Mouse (Mus musculus): ENCODE measurements around the gene Arhgap10.

The Arhgap10 gene

GRCm38 (mm10) chr8:77490095-77490781 is 27.5 kb downstream of the Arhgap10 start:
- in situ Hi-C loops (cut with MboI; ENCODE audit: unreplicated experiment in 2 of 2) = no loop called here

GRCm38 (mm10) chr8:77489235-77489634 is 28.5 kb downstream of the Arhgap10 start:
- in situ Hi-C loops (cut with MboI; ENCODE audit: unreplicated experiment in 2 of 2) = no loop called here

- in situ Hi-C loops (cut with MboI; ENCODE audit: unreplicated experiment in 2 of 2) = no loop called here
Observed at GRCm38 (mm10) chr8:77488215-77488606, 29.5 kb downstream of the Arhgap10 start.

- in situ Hi-C loops (cut with MboI; ENCODE audit: unreplicated experiment in 2 of 2) = no loop called here
Observed at GRCm38 (mm10) chr8:77487590-77488214, 30.1 kb downstream of the Arhgap10 start.

- in situ Hi-C loops (cut with MboI; ENCODE audit: unreplicated experiment in 2 of 2) = no loop called here
Observed at GRCm38 (mm10) chr8:77486749-77487148, 31.0 kb downstream of the Arhgap10 start.

- in situ Hi-C loops (cut with MboI; ENCODE audit: unreplicated experiment in 2 of 2) = no loop called here
Observed at GRCm38 (mm10) chr8:77484817-77485216, 32.9 kb downstream of the Arhgap10 start.

GRCm38 (mm10) chr8:77484266-77484665 is 33.5 kb downstream of the Arhgap10 start:
- in situ Hi-C loops (cut with MboI; ENCODE audit: unreplicated experiment in 2 of 2) = no loop called here

GRCm38 (mm10) chr8:77483676-77484075 is 34.1 kb downstream of the Arhgap10 start:
- in situ Hi-C loops (cut with MboI; ENCODE audit: unreplicated experiment in 2 of 2) = no loop called here

GRCm38 (mm10) chr8:77481791-77482190 is 36.0 kb downstream of the Arhgap10 start:
- in situ Hi-C loops (cut with MboI; ENCODE audit: unreplicated experiment in 2 of 2) = no loop called here

- in situ Hi-C loops (cut with MboI; ENCODE audit: unreplicated experiment in 2 of 2) = no loop called here
Observed at GRCm38 (mm10) chr8:77479995-77480394, 37.8 kb downstream of the Arhgap10 start.

GRCm38 (mm10) chr8:77478913-77479273 is 38.9 kb downstream of the Arhgap10 start:
- in situ Hi-C loops (cut with MboI; ENCODE audit: unreplicated experiment in 2 of 2) = no loop called here

- in situ Hi-C loops (cut with MboI; ENCODE audit: unreplicated experiment in 2 of 2) = no loop called here
Observed at GRCm38 (mm10) chr8:77478155-77478912, 39.4 kb downstream of the Arhgap10 start.

GRCm38 (mm10) chr8:77477684-77478083 is 40.1 kb downstream of the Arhgap10 start:
- in situ Hi-C loops (cut with MboI; ENCODE audit: unreplicated experiment in 2 of 2) = no loop called here

- in situ Hi-C loops (cut with MboI; ENCODE audit: unreplicated experiment in 2 of 2) = no loop called here
Observed at GRCm38 (mm10) chr8:77474614-77475013, 43.1 kb downstream of the Arhgap10 start.

GRCm38 (mm10) chr8:77473773-77474172 is 44.0 kb downstream of the Arhgap10 start:
- in situ Hi-C loops (cut with MboI; ENCODE audit: unreplicated experiment in 2 of 2) = no loop called here

GRCm38 (mm10) chr8:77473373-77473772 is 44.4 kb downstream of the Arhgap10 start:
- in situ Hi-C loops (cut with MboI; ENCODE audit: unreplicated experiment in 2 of 2) = no loop called here

- in situ Hi-C loops (cut with MboI; ENCODE audit: unreplicated experiment in 2 of 2) = no loop called here
Observed at GRCm38 (mm10) chr8:77461392-77461791, 56.4 kb downstream of the Arhgap10 start.

GRCm38 (mm10) chr8:77460363-77460762 is 57.4 kb downstream of the Arhgap10 start:
- in situ Hi-C loops (cut with MboI; ENCODE audit: unreplicated experiment in 2 of 2) = no loop called here

- in situ Hi-C loops (cut with MboI; ENCODE audit: unreplicated experiment in 2 of 2) = no loop called here
Observed at GRCm38 (mm10) chr8:77459696-77460095, 58.1 kb downstream of the Arhgap10 start.

GRCm38 (mm10) chr8:77458575-77458974 is 59.2 kb downstream of the Arhgap10 start:
- in situ Hi-C loops (cut with MboI; ENCODE audit: unreplicated experiment in 2 of 2) = no loop called here

GRCm38 (mm10) chr8:77456263-77456662 is 61.5 kb downstream of the Arhgap10 start:
- in situ Hi-C loops (cut with MboI; ENCODE audit: unreplicated experiment in 2 of 2) = no loop called here

- in situ Hi-C loops (cut with MboI; ENCODE audit: unreplicated experiment in 2 of 2) = no loop called here
Observed at GRCm38 (mm10) chr8:77453836-77454235, 63.9 kb downstream of the Arhgap10 start.
